24 mouse cellular contexts compared by ENCODE assay signal in genomic region chr9:115147586-115148355, GRCm38 (mm10).
"Had no signal": no experiment of that assay in that cellular context is flagged by ENCODE, and none has a peak within 500 bp of the region (broad histone marks: within the 10 kb centered on the region; RNA-seq: fewer than 3 reads in every experiment).

No protein-coding gene starts in this region.

- H3K9me3 ChIP-seq: heart, embryonic 10.5 days; intestine, embryonic 15.5 days; limb, embryonic 15.5 days had no signal

- DNase-seq: gastrocnemius, adult 2 months; gastrocnemius, postnatal 10 days; gastrocnemius, postnatal 25 days; heart, adult 18-20 months; heart, postnatal 10 days; heart, postnatal 4 days; kidney, adult 18-20 months; kidney, adult 8-10 months; kidney, postnatal 10 days; kidney, postnatal 25 days; kidney, postnatal 4 days; left cerebral cortex, postnatal 4 days had no signal

- H3K27me3 ChIP-seq: heart, embryonic 12.5 days; hindbrain, embryonic 12.5 days; intestine, embryonic 15.5 days; limb, embryonic 13.5 days; limb, embryonic 15.5 days had no signal

- H3K4me2 ChIP-seq: heart, embryonic 12.5 days; hindbrain, embryonic 12.5 days; hindbrain, embryonic 14.5 days; intestine, embryonic 15.5 days; limb, embryonic 13.5 days; limb, embryonic 15.5 days had no signal

- H3K36me3 ChIP-seq: hindbrain, embryonic 12.5 days; intestine, embryonic 15.5 days; limb, embryonic 15.5 days had no signal

- H3K4me3 ChIP-seq: gastrocnemius, adult 2 months; heart, embryonic 10.5 days; heart, embryonic 12.5 days; hindbrain, embryonic 10.5 days; hindbrain, embryonic 12.5 days; intestine, embryonic 15.5 days; layer of hippocampus, adult 2 months; limb, embryonic 13.5 days; limb, embryonic 15.5 days had no signal

- H3K4me1 ChIP-seq: heart, embryonic 10.5 days; heart, embryonic 12.5 days; intestine, embryonic 15.5 days; limb, embryonic 15.5 days had no signal

- H3K27ac ChIP-seq: gastrocnemius, adult 2 months; heart, embryonic 10.5 days; hindbrain, embryonic 10.5 days; hindbrain, embryonic 12.5 days; hindbrain, embryonic 14.5 days; intestine, embryonic 15.5 days; layer of hippocampus, adult 2 months; limb, embryonic 13.5 days; limb, embryonic 15.5 days had no signal

- H3K9ac ChIP-seq: heart, embryonic 12.5 days; hindbrain, embryonic 12.5 days; hindbrain, embryonic 14.5 days; intestine, embryonic 15.5 days; limb, embryonic 13.5 days; limb, embryonic 15.5 days had no signal

- ATAC-seq: hindbrain, embryonic 16.5 days; inflammation-experienced regulatory T-cells, adult 6 months; intestine, embryonic 15.5 days; intestine, postnatal 0 days had no signal
